Mouse (Mus musculus) erythroid progenitor cell, adult 5-6 weeks (primary cell): Measurements from ENCODE around the gene Sik1. TPM values are rescaled to one million over a fixed set of nuclear protein-coding genes. Genes with fewer than 3 reads are reported as not detected.

Experiments used
- ATAC-seq: replicated peaks from 2 replicates; pipeline ENCODE4 v1.8.0; 2016; ENCODE audit warnings: moderate number of reproducible peaks, mild to moderate bottlenecking, moderate TSS enrichment, inconsistent platforms; ENCODE audit not compliant: poor library complexity, low FRiP score, severe bottlenecking
- total RNA-seq, 2 experiments: library from RNA; stranded (forward) in 1 of 2; stranded (reverse) in 1 of 2; fragments of 150-400 nt in 1 of 2; fragments of 186-747, 209-891 nt in 1 of 2; gene quantifications; 2 replicates each; pipeline versions ENCODE4 v1.2.3 to v1.2.4; 2015 to 2017; ENCODE audit warnings: low replicate concordance in 2 of 2

Sik1 gene
- total RNA-seq, 2 experiments from 2014 or later, result 5.9 to 9.2 TPM

- ATAC-seq, result no peak
Observed at GRCm38 (mm10) chr17:31877181-31877581, 21.6 kb upstream of the Sik1 start.

- ATAC-seq, result no peak
Observed at GRCm38 (mm10) chr17:31876775-31877174, 21.2 kb upstream of the Sik1 start.

- no peak for ATAC-seq
Observed at GRCm38 (mm10) chr17:31875326-31875930, 19.8 kb upstream of the Sik1 start.

GRCm38 (mm10) chr17:31874691-31875090, 19.1 kb upstream of the Sik1 start:
- no peak for ATAC-seq

- no peak for ATAC-seq
Observed at GRCm38 (mm10) chr17:31873973-31874372, 18.4 kb upstream of the Sik1 start.

- ATAC-seq, result no peak
Observed at GRCm38 (mm10) chr17:31873185-31873870, 17.7 kb upstream of the Sik1 start.

- no peak for ATAC-seq
Observed at GRCm38 (mm10) chr17:31872826-31873165, 17.2 kb upstream of the Sik1 start.

GRCm38 (mm10) chr17:31871968-31872825, 16.6 kb upstream of the Sik1 start:
- no peak for ATAC-seq

- no peak for ATAC-seq
Observed at GRCm38 (mm10) chr17:31870931-31871421, 15.4 kb upstream of the Sik1 start.

- no peak for ATAC-seq
Observed at GRCm38 (mm10) chr17:31870446-31870845, 14.8 kb upstream of the Sik1 start.

GRCm38 (mm10) chr17:31868076-31868475, 12.5 kb upstream of the Sik1 start:
- no peak for ATAC-seq

GRCm38 (mm10) chr17:31867061-31867460, 11.5 kb upstream of the Sik1 start:
- no peak for ATAC-seq

GRCm38 (mm10) chr17:31865636-31866035, 10.0 kb upstream of the Sik1 start:
- no peak for ATAC-seq

- no peak for ATAC-seq
Observed at GRCm38 (mm10) chr17:31864666-31865450, 9.3 kb upstream of the Sik1 start.

GRCm38 (mm10) chr17:31863151-31863815, 7.7 kb upstream of the Sik1 start:
- no peak for ATAC-seq

GRCm38 (mm10) chr17:31862136-31862535, 6.5 kb upstream of the Sik1 start:
- ATAC-seq, result no peak

GRCm38 (mm10) chr17:31861661-31862060, 6.1 kb upstream of the Sik1 start:
- no peak for ATAC-seq

- ATAC-seq, result no peak
Observed at GRCm38 (mm10) chr17:31860856-31861255, 5.3 kb upstream of the Sik1 start.

GRCm38 (mm10) chr17:31859367-31859766, 3.8 kb upstream of the Sik1 start:
- ATAC-seq, result no peak
